Mouse (Mus musculus): ENCODE measurements at regions not wholly inside any gene's neighbourhood (a gene's known extent, or its start where the extent isn't known, plus 50 kb on each side); places are given as distances from the start of the nearest gene placed in this dataset.
A peak's percentile ranks its signal among the peaks of the same experiment; 100 is the strongest.
"Not testable (repeated sequence)": the region's sequence is repeated elsewhere in the genome, so short reads cannot be mapped to it uniquely, and the experiment has no call there.

GRCm38 (mm10) chrX:50590673-50591341, 162.5 kb upstream of the Olfr1324 start:
- H3K4me3 ChIP-seq (ENCODE audit: control insufficient read depth in 1 of 2, insufficient read depth in 1 of 2, low read depth in 1 of 2, low read length in 2 of 2) = peak overlapping the region; percentile 4 to 8; a peak in 1 of 4 replicates
- 54% methylated on average over 8 of the region's 8 CpGs for WGBS

DNA sequence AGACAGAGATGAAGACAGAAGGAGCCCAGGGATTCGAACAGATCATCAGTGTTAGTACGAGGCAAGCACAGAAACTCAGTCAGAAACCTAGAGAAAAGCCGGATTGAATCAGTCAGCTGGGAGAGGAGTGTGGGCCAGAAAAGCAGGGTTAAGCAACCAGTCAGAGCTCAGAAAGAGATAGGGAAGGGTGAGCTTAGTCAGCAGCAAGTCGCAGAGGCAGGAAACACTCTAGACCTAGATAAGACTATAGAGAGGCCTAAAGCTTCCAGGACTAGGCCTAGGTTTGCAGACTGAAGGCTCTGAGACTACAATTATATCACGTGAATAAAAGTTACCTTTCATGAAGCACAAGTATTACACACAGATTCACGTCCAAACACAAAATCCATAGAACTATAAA, 160.6 kb upstream of the Olfr1324 start:
- no peak overlapping the region for H3K27ac ChIP-seq (replicated peaks in 1 of 2; ENCODE audit: control insufficient read depth in 1 of 2, insufficient read depth in 1 of 2, low read depth in 2 of 2, low read length in 2 of 2)
- H3K36me3 ChIP-seq (ENCODE audit: control insufficient read depth, insufficient read depth, low read length) = peaks cover 34% of the 10 kb centered on the region
- H3K9me3 ChIP-seq (ENCODE audit: control insufficient read depth, low read length) = no peaks in the 10 kb centered on the region
- H3K27me3 ChIP-seq (ENCODE audit: control insufficient read depth, insufficient read depth, low read length) = no peaks in the 10 kb centered on the region
- no peaks in the 10 kb centered on the region for H3K4me1 ChIP-seq (ENCODE audit: control insufficient read depth in 2 of 2, insufficient read depth in 2 of 2, low read length in 2 of 2)
- H3K4me3 ChIP-seq (ENCODE audit: control insufficient read depth in 1 of 2, insufficient read depth in 1 of 2, low read depth in 1 of 2, low read length in 2 of 2) = no peak overlapping the region
- H3K4me2 ChIP-seq (ENCODE audit: low read length) = no peak overlapping the region
- no peak overlapping the region for H3K9ac ChIP-seq (ENCODE audit: low read length)
- WGBS = 72% methylated on average over 6 of the region's 6 CpGs
- ATAC-seq (ENCODE audit: insufficient number of reproducible peaks, insufficient read depth, low FRiP score, low read depth) = no peak

More at GRCm38 (mm10) chrX:50590673-50591341, 162.5 kb upstream of the Olfr1324 start:
- Histone ChIP-seq H3K36me3 (ENCODE audit: control insufficient read depth, insufficient read depth, low read length) (peaks cover 35% of the 10 kb centered on the region), H3K27me3 (ENCODE audit: control insufficient read depth, insufficient read depth, low read length) (no peaks in the 10 kb centered on the region), H3K9ac (ENCODE audit: low read length) (no peak overlapping the region), H3K4me1 (ENCODE audit: control insufficient read depth in 2 of 2, insufficient read depth in 2 of 2, low read length in 2 of 2) (no peaks in the 10 kb centered on the region), H3K9me3 (ENCODE audit: control insufficient read depth, low read length) (no peaks in the 10 kb centered on the region), H3K27ac (replicated peaks in 1 of 2; ENCODE audit: control insufficient read depth in 1 of 2, insufficient read depth in 1 of 2, low read depth in 2 of 2, low read length in 2 of 2) (no peak overlapping the region), H3K4me2 (ENCODE audit: low read length) (peak overlapping the region; percentile 23; the same call in 1 of the 2 replicates)
- no peak for ATAC-seq (ENCODE audit: insufficient number of reproducible peaks, insufficient read depth, low FRiP score, low read depth)

GRCm38 (mm10) chrX:50583741-50584580, 155.7 kb upstream of the Olfr1324 start:
- peak overlapping the region; percentile 24 to 35 for H3K4me3 ChIP-seq (ENCODE audit: control insufficient read depth in 1 of 2, insufficient read depth in 1 of 2, low read depth in 1 of 2, low read length in 2 of 2)
- ATAC-seq (ENCODE audit: insufficient number of reproducible peaks, insufficient read depth, low FRiP score, low read depth) = no peak

GRCm38 (mm10) chrX:50580200-50580599, 151.9 kb upstream of the Olfr1324 start:
- no peaks in the 10 kb centered on the region for H3K4me1 ChIP-seq (ENCODE audit: control insufficient read depth in 2 of 2, insufficient read depth in 2 of 2, low read length in 2 of 2)
- H3K4me3 ChIP-seq (ENCODE audit: control insufficient read depth in 1 of 2, insufficient read depth in 1 of 2, low read depth in 1 of 2, low read length in 2 of 2) = peak overlapping the region in 1 of 2 experiments; percentile 28; a peak in 2 of 4 replicates
- H3K27ac ChIP-seq (replicated peaks in 1 of 2; ENCODE audit: control insufficient read depth in 1 of 2, insufficient read depth in 1 of 2, low read depth in 2 of 2, low read length in 2 of 2) = no peak overlapping the region
- WGBS = 44% methylated on average over 7 of the region's 7 CpGs
- no peaks in the 10 kb centered on the region for H3K27me3 ChIP-seq (ENCODE audit: control insufficient read depth, insufficient read depth, low read length)
- no peaks in the 10 kb centered on the region for H3K9me3 ChIP-seq (ENCODE audit: control insufficient read depth, low read length)
- peaks cover 40% of the 10 kb centered on the region for H3K36me3 ChIP-seq (ENCODE audit: control insufficient read depth, insufficient read depth, low read length)
- H3K4me2 ChIP-seq (ENCODE audit: low read length) = peak overlapping the region; percentile 38
- ATAC-seq (ENCODE audit: insufficient number of reproducible peaks, insufficient read depth, low FRiP score, low read depth) = no peak
- H3K9ac ChIP-seq (ENCODE audit: low read length) = no peak overlapping the region

More at GRCm38 (mm10) chrX:50583741-50584580, 155.7 kb upstream of the Olfr1324 start:
- H3K4me2 ChIP-seq (ENCODE audit: low read length) = peak overlapping the region; percentile 43
- 70% methylated on average over 12 of the region's 12 CpGs for WGBS
- no peaks in the 10 kb centered on the region for H3K9me3 ChIP-seq (ENCODE audit: control insufficient read depth, low read length)
- no peaks in the 10 kb centered on the region for H3K4me1 ChIP-seq (ENCODE audit: control insufficient read depth in 2 of 2, insufficient read depth in 2 of 2, low read length in 2 of 2)
- no peaks in the 10 kb centered on the region for H3K27me3 ChIP-seq (ENCODE audit: control insufficient read depth, insufficient read depth, low read length)
- H3K36me3 ChIP-seq (ENCODE audit: control insufficient read depth, insufficient read depth, low read length) = peaks cover 37% of the 10 kb centered on the region
- no peak overlapping the region for H3K9ac ChIP-seq (ENCODE audit: low read length)
- no peak overlapping the region for H3K27ac ChIP-seq (replicated peaks in 1 of 2; ENCODE audit: control insufficient read depth in 1 of 2, insufficient read depth in 1 of 2, low read depth in 2 of 2, low read length in 2 of 2)

DNA sequence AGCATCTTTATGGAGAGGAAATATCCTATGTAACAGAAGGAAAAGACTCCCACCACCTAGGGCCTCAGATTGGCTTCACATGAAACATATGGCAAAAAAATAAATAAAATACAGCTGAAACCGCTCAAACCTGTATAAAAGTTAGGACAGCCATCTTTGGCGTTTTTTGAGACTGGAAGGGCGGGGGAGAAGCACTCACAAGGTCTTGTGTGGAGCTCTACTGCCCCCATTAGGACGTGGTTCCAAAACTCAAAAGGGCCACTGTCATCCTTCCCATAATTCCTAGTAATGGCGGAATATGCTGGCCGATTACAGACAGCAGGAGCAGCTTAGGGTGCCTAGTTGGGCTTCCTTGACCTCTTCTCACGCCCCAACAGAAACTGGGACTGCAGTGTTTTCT, 148.5 kb upstream of the Olfr1324 start:
- H3K36me3 ChIP-seq (ENCODE audit: control insufficient read depth, insufficient read depth, low read length) = peaks cover 24% of the 10 kb centered on the region
- no peaks in the 10 kb centered on the region for H3K27me3 ChIP-seq (ENCODE audit: control insufficient read depth, insufficient read depth, low read length)
- 51% methylated on average over 7 of the region's 7 CpGs for WGBS
- no peak overlapping the region for H3K27ac ChIP-seq (replicated peaks in 1 of 2; ENCODE audit: control insufficient read depth in 1 of 2, insufficient read depth in 1 of 2, low read depth in 2 of 2, low read length in 2 of 2)
- H3K9me3 ChIP-seq (ENCODE audit: control insufficient read depth, low read length) = no peaks in the 10 kb centered on the region
- no peaks in the 10 kb centered on the region for H3K4me1 ChIP-seq (ENCODE audit: control insufficient read depth in 2 of 2, insufficient read depth in 2 of 2, low read length in 2 of 2)
- ATAC-seq (ENCODE audit: insufficient number of reproducible peaks, insufficient read depth, low FRiP score, low read depth) = no peak
- peak overlapping the region in 1 of 2 experiments; percentile 37; a peak in 2 of 4 replicates for H3K4me3 ChIP-seq (ENCODE audit: control insufficient read depth in 1 of 2, insufficient read depth in 1 of 2, low read depth in 1 of 2, low read length in 2 of 2)
- H3K9ac ChIP-seq (ENCODE audit: low read length) = no peak overlapping the region
- H3K4me2 ChIP-seq (ENCODE audit: low read length) = peak overlapping the region; percentile 37

DNA sequence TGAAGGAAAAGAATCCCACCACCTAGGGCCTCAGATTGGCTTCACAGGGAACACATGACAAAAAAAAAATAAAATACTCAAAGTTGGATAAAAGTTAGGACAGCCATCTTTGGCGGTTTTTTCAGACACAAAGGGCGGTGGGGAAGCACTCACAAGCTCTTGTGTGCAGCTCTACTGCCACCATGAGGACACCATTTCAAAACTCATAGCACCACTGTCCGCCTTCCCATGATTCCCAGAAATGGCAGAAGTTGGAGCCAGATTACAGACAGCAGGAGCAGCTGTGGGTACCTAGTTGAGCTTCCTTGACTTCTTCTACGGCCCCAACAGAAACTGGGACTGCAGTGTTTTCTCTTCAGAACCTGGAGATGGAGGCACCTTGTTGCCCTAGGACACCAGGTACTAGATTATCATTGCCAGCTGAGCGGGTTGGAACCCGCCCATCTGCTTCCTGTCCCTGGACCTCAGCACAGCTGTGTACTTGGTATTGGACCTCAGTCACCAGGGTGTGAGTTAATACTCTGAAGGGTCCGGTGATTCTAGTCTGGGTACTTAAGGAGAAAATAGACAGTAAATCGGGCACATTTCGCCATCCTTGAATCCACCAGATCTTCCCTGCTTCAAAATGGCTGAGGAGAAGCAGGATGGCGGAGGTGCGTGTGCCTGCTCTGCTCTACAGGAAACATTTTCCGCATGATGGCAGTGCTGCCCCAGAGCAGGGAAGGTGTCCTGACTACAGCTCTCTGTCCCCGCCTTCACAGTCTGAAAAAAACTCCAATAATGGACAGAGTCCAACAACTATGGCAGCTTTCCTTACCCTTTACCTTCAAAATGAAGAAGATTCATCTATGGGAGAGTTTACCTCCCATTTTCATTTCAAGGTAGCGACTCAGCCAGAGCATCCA, 144.1 kb upstream of the Olfr1324 start:
- H3K27me3 ChIP-seq (ENCODE audit: control insufficient read depth, insufficient read depth, low read length); H3K9ac ChIP-seq (ENCODE audit: low read length); H3K9me3 ChIP-seq (ENCODE audit: control insufficient read depth, low read length); H3K4me1 ChIP-seq (ENCODE audit: control insufficient read depth in 2 of 2, insufficient read depth in 2 of 2, low read length in 2 of 2); ATAC-seq (ENCODE audit: insufficient number of reproducible peaks, insufficient read depth, low FRiP score, low read depth); H3K27ac ChIP-seq (replicated peaks in 1 of 2; ENCODE audit: control insufficient read depth in 1 of 2, insufficient read depth in 1 of 2, low read depth in 2 of 2, low read length in 2 of 2): not testable (repeated sequence)
- WGBS = 62% methylated on average over 13 of the region's 14 CpGs
- H3K4me2 ChIP-seq (ENCODE audit: low read length) = peak overlapping the region; percentile 25; the same call in 1 of the 2 replicates
- H3K36me3 ChIP-seq (ENCODE audit: control insufficient read depth, insufficient read depth, low read length) = peaks cover 24% of the 10 kb centered on the region
- peak overlapping the region; percentile 25 to 26 for H3K4me3 ChIP-seq (ENCODE audit: control insufficient read depth in 1 of 2, insufficient read depth in 1 of 2, low read depth in 1 of 2, low read length in 2 of 2)

- 66% methylated on average over 6 of the region's 6 CpGs for WGBS
- Histone ChIP-seq H3K4me1 (ENCODE audit: control insufficient read depth in 2 of 2, insufficient read depth in 2 of 2, low read length in 2 of 2) (no peaks in the 10 kb centered on the region), H3K9ac (ENCODE audit: low read length) (no peak overlapping the region), H3K9me3 (ENCODE audit: control insufficient read depth, low read length) (no peaks in the 10 kb centered on the region), H3K4me3 (ENCODE audit: control insufficient read depth in 1 of 2, insufficient read depth in 1 of 2, low read depth in 1 of 2, low read length in 2 of 2) (no peak overlapping the region), H3K27me3 (ENCODE audit: control insufficient read depth, insufficient read depth, low read length) (no peaks in the 10 kb centered on the region), H3K27ac (replicated peaks in 1 of 2; ENCODE audit: control insufficient read depth in 1 of 2, insufficient read depth in 1 of 2, low read depth in 2 of 2, low read length in 2 of 2) (no peak overlapping the region), H3K36me3 (ENCODE audit: control insufficient read depth, insufficient read depth, low read length) (peaks cover 35% of the 10 kb centered on the region), H3K4me2 (ENCODE audit: low read length) (no peak overlapping the region)
- no peak for ATAC-seq (ENCODE audit: insufficient number of reproducible peaks, insufficient read depth, low FRiP score, low read depth)
Observed at GRCm38 (mm10) chrX:50569087-50569486, 140.8 kb upstream of the Olfr1324 start.

Measured in heart, embryonic 14.5 days (tissue).